Mouse (Mus musculus) cerebellum, postnatal 10 days (tissue): ENCODE measurements around the gene Ptov1.
A peak's percentile ranks its signal among the peaks of the same experiment; 100 is the strongest.
"Not testable (repeated sequence)": the region's sequence is repeated elsewhere in the genome, so short reads cannot be mapped to it uniquely, and the experiment has no call there.

ENCODE experiments used
- DNase-seq, 2 experiments: peaks; one replicate each; pipeline ENCODE4 v3.0.0; 2021; ENCODE audit warnings: mixed read lengths in 2 of 2

Gene Ptov1

DNA sequence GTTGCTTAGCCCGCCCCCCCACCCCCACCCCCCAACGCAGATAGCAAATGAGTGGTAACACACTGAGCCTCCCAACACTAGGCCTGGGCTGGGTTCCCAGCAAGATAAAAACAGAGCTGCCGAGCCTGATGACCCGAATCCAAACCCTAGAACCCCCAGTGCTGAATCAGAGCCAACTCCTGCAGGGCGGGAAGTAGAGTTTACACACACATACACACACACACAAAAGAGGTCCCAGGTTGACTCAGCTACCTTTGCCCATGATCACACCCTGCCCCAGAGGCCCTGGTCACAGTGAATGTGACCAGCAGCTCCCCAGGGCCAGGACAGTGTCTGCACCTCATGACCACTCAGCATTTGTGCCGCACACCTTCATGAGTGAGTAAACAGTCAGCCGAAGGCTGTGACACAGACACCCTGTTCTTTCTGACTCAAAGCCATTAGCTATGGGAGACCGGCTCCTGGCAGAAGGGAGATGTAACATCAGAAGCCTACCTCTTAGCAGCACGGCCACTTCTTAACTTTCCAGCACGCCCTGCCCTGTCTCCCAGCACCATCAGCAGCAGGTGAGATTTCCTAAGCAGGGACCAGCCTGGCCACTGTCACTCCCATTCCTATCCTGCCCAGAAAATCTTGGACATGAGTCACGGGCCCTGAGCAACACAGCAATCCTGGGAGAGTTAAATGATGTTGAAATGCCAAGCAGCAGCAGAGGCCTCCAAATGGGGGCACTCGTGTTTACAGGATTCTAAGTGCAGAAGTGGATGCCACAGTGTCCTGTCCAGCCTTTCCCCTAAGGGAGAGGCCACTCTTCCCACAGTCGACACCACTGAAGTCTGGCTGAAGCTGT, 18.9 kb upstream of the Ptov1 start:
- peak; percentile 65 to 69 for DNase-seq

DNA sequence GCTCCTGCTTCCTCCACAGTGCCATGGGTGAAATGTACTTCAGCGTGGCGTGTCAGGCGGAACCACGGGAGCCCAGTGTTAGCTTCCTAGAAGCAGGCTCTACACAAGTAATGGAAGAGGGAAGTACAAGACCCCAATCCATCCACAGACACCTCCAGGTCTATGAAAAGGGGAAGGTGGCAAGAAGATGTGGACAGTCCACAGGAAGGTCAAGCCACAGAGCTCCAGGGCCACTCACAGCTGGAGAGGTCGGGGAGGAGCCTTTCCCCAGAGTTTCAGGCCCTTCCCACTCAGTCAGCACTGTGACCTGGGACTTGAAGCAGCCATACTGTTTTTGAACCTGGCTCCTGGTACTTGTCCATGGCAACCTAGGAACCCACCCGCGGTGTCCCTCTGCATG, 17.4 kb upstream of the Ptov1 start:
- no peak for DNase-seq

DNA sequence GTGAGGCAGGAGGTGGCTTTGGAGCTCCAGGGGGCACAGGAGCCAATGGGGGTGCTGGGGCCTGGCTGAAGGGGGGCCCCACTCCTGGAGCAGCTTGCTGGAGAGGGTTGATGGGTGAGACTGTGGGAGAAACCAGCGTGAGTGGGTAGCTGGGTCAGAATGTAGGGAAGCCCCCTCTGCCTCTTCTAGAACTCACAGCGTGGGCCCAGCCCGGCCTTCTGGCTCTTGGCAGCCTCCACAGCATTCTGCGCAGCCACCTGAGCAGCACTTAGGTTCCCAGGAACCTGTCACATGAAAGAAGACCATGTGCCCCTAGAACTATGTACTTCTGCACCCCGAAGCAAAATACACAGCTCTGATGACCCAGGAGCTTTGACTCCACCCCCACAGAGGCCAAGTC, 15.0 kb upstream of the Ptov1 start:
- peak in 1 of 2 experiments; percentile 56 for DNase-seq

DNA sequence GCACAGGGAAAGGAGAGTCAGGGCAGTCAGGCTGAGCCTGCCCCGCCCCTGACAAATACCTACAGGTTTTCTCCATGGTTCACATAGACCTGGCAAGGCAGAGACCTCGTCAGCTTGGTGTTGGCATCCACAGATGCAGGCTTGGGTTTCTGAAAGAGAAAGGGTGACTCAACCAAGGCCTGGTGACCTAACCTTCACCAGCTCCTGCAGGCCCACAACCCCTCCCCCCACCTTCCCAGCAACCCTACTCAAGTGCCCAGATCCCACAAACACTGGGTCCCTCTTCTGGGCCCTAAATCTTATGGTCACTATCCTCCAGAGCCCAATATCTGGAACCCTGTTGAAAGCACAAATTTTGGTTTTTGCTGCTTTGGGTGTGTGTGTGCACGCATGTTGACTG, 13.4 kb upstream of the Ptov1 start:
- DNase-seq: peak in 1 of 2 experiments; percentile 14

DNA sequence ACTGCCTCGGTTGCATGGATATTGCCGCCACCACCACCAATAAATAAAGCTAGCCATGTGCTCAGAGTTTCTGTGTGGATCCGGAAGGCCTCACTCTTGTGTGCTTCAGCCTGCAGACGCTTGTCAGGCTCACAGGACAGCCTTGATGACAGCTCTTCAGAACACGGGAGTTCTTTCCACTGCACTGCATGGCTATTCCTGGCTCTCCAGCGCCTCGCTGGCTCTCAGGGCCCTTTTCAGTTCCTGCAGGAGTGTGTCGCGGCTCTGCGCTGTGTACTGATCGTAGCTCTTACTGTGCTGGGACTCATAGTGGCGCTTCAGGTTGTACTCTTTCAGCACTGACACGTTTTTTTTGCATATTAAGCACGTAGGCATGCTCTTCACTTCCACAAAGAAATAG, 8.2 kb upstream of the Ptov1 start:
- no peak for DNase-seq

DNA sequence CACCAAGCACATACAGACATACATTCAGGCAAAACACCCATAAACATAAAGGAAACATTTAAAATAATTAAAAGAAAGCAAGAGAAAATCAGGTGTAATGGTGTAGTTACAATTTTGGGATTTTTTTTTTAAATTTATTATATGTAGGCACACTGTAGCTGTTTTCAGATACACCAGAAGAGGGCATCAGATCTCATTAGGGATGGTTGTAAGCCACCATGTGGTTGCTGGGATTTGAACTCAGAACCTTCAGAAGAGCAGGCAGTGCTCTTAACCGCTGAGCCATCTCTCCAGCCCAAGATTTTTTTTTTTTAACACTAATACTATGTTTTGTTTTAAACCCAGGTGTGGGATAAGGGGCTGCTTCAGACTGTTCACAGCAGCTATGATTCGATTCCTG, 2.2 kb upstream of the Ptov1 start:
- not testable (repeated sequence) for DNase-seq

DNA sequence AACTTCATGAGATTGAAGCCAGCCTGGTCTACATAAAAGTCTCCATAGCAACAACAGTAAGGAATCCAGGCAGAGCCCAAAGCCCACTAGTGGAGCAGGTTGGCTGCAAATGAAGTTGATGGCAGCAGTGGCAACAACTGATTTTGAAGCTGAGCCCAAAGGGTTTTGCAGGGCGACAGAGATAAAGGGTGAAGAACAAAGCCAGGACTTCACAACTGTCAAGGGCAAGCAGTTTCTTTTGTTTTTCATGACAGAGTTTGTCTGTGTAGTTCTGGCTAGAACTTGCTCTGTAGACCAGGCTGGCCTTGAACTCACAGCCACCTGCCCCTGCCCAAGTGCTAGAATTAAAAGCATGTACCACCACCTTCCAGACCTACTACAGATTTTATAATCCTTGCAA, 1.6 kb upstream of the Ptov1 start:
- DNase-seq: no peak

DNA sequence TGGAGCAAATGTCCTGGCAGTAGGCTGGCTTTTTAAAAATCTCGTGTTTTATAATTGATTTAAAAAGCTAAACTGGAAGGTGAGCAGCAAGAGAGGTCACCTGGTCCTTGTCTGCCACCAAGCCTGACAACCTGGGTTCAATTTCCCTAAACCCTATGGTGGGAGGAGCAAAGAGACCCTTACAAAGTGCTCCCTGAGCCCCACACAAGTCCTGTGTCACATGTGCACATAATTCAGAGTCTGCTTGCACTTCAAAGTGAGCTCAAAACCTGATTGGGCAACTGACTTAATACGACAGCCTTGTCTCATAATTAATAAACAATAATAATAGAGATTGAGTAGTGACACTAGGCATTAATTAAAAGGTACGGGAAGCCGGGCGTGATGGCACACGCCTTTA, 1.0 kb upstream of the Ptov1 start:
- DNase-seq: no peak

DNA sequence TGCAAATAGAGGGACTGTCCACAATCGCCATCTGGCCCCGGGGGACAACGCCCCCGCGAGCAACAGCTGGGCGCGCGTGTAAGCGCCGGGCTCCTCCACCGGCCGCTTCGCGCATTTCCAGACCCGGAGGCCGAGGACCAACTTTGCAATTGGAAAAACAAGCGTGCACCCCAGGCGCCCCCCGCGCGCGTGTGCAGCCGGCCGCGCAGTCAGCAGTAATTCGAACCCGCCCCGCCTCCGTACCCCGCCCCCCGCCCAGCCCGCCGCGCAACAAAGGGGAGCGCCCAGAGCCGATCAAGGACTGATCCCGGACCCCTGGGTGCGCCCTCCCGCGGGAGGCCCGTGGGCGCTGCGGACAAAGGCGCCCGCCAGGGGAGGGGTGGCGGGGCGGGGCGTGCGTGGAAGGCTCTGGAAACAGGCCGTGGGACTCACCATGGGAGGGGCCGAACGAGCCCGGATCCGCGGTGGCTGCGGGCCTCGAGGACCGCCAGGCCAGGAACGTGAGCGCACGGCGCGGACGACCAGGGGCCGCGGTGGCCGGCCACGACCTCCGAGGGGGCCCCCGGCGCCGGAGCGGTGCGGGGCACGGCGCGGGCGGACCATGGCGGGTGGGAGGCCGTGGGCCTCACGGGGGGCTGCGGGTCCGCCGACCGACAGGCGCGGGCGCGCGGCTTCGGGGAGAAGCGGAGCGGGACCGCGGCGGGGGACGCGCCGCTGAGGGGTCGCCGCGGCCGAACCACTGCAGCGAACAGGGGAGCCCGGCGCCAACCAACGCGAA, 480 bp downstream of the Ptov1 start:
- peak; percentile 75 to 77 for DNase-seq

DNA sequence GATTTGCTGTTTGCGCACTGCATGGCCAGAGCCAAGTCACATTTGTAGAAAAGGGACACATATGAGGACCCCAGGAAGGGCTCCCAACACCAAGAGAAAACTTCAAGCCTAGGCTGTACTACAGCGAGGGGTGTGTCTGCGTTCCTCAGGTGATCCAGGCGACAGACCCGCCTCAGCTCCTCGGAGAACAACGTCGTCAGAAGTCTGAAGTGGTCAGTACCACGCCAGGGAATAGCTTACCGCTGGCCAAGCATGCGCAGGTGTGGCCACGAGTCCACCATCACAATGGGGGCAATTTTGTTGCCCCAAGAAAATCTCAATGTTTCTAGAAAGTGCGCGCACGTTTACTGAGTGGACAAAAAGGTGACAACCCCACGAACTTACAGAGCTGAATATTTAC, 1.1 kb downstream of the Ptov1 start:
- DNase-seq: peak; percentile 28 to 36

DNA sequence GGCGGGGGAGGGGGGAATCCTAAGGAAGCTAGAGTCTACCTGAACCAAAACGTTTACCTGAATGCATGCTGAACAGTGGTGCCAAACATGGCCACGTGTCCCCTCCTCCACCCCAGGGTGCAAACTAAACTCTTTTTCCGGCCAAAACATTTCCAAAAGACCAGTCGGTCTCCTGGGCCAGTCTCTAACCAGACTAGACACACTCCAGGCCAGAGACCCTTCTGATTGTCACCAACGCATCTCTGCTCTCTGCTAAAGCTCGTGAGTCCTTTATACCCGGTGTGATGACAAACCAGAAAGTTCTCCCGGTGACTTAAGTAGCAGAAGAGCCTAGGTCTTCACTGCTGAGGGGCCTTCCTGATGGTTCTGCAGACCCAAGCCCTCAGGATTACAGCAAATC, 1.8 kb downstream of the Ptov1 start:
- DNase-seq: peak in 1 of 2 experiments; percentile 24

DNA sequence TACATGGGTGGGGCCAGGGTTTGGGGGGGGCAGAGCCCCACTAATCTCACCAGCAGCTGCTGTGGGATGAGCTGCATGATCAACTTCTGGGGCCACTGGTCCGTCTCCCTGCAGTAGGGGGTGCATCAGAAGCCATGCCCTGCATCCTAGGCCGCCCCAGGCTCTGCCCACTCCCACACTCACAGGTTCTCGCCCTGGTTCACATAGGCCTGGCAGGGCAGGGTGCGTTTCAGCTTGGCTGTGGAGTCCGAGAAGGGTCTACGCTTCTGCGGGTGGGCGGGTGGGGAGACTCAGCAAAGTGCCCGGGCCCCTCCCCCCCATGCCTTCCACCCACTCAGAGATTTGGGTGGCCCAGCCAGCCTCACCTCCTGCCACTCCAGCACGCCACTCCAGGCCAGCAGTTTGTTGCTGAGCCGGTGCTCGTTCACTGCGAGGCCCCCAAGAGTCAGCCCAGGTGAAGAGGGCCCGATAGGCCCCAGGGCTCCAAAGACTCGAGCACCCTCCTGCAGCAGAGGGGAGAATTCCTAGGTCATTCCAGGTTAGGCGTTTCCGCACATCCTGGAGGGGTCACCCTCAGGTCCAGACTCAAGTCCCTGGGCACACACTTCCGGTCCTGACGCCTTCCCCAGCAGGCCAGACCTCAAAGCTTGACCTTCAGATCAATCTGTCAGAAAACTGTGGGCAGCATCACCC, 2.4 kb downstream of the Ptov1 start:
- DNase-seq: peak; percentile 32 to 35

DNA sequence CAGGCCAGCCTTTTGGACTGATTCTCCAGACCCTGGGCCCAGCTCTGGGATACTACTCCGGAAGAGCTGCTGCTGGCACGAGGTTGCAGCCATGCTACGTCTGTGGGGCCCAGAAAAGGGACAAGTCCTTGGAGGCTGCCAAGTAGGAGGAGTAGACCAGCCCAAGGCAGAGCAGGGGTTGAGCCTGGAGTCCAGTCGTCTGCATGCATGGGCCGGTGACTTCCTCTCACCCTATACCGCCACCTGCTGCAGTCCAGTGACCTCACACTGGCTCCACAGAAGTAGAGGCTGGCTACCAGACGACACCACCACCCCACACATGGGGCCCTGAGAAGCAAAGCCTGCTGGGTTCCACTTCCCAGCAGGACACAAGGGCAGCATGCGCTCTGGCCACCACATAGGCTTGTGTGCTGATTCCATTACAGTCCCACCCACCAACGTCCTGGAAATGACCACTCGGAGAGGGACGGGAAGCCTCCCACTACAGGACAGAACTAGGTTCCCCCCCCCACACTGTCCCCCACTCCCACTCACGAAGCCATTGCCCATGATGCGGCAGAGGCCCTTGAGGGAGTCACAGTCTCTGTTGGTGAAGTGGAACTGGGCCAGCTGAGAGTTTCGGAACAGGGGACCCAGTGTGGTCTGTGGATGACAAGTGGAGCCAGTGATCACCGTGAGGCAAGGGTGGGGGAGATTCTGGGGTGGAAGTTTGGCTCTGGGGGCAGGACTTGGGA, 3.1 kb downstream of the Ptov1 start:
- peak; percentile 51 for DNase-seq

DNA sequence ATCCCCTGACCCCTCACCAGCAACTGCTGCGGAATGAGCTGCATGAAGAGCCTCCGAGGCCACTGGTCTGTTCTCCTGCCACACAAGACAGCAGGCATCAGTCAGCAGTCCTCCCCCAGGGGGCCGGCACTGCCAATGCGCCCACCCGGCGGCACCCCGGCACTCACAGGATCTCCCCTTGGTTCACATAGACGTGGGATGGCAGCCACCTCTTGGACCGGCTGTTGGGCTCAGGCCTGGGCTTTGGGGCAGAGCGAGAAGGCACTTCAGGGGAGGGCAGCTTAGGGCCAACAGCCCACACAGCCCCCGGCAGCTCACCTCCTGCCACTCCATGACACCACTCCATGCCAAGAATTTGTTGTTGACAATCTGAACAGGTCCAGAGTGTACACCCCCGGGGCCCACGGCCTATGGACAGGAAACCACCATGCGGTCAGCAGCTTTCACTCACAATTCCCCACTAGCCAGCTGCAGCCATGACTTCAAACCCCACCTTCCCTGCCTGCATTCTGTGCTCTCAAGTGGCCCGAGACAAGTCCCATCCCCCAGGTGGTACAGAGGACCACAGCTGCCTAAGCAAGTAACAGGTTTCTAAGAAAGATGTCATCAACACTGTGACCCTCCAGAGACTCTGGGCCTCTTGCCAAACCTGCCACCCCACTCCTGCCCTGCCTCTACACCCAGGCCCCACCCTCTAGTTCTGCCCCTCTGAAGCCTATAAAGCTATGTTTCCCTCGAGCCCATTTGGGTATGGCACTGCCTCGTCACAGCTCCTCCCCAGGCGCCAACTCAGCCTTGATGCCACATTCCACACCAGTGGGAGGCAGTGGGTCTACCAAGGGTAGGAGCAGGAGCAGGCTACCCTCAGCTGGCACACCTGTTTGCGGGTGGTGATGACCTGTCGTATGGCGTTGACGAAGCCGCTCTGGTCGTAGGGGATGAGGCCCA, 4.7 kb downstream of the Ptov1 start:
- DNase-seq: peak; percentile 52 to 56

DNA sequence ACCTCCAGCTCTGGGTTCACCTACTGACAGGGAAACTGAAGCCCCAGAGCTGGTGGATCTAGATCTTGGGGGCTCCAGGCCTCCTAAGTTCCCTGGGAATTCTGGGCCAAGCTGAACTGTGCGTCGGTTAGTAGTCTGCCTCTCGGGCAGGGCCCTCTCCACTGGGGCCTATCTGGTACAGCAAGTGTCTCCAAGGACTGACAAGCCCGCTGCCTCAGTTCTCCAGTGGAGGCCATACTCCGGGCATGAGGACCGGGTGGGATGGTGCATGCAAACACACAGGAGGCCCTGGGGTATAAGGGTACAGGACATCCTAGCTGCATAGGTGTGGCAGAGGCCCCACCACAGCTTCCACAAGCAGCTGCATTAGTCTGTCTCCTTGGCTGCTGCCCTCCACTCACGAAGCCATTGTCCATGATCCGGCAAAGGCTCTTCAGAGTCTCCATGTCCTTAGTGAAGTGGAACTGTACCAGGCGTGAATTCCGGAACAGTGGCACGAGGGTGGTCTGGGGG, 5.5 kb downstream of the Ptov1 start:
- no peak for DNase-seq

DNA sequence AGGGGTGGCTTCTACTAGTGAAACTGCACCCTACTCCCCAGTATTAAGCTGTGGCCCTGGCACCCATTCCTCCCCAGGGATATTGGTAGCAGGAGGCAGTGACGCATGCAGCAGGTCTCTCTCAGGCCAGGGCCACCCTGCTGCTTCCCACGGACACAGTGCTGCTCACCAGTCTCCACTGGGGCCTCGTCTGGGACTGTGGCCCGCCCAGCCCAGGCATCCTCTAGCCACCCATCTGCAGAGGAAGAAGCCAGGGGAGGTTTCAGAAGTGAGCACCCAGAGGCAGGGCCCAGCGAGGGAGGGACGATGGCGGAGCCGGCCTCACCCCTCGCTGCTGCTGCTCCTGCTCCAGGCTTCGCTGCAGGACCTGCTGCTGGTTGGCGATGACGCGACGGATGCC, 6.4 kb downstream of the Ptov1 start:
- DNase-seq: peak in 1 of 2 experiments; percentile 27

DNA sequence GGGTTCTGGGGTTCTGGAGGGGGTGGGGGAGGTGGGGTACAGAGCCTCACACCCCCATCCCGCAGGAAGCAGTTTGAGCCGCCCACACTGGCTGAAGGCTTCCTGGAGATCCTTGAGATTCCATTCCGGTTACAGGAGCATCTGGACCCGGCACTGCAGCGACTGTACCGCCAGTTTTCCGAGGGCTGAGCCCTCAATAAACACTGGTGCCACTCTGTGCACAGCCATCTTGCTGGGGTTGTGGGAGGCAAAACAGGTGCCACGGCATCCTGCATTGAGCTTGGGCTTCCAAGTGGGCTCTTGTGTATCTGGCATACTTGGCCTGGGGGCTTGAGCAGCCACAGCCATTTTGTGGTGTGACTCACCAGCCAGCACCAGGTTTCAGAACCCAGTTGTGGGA, 7.2 kb downstream of the Ptov1 start:
- no peak for DNase-seq

DNA sequence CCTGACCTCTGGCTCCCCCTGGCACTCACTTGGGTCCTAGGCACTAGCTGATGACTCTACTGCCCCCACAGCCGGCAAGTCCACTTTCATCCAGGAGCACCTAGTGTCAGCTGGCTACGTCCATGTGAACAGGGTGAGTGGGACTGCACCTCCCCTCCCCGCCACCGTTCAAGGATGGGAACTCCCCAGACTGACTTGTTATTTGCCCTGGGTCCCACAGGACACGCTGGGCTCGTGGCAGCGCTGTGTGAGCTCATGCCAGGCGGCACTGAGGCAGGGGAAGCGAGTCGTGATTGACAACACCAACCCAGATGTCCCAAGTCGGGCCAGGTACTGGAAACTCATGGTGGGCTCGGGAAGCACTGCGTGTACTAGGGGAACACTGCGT, 8.2 kb downstream of the Ptov1 start:
- DNase-seq: peak in 1 of 2 experiments; percentile 32

DNA sequence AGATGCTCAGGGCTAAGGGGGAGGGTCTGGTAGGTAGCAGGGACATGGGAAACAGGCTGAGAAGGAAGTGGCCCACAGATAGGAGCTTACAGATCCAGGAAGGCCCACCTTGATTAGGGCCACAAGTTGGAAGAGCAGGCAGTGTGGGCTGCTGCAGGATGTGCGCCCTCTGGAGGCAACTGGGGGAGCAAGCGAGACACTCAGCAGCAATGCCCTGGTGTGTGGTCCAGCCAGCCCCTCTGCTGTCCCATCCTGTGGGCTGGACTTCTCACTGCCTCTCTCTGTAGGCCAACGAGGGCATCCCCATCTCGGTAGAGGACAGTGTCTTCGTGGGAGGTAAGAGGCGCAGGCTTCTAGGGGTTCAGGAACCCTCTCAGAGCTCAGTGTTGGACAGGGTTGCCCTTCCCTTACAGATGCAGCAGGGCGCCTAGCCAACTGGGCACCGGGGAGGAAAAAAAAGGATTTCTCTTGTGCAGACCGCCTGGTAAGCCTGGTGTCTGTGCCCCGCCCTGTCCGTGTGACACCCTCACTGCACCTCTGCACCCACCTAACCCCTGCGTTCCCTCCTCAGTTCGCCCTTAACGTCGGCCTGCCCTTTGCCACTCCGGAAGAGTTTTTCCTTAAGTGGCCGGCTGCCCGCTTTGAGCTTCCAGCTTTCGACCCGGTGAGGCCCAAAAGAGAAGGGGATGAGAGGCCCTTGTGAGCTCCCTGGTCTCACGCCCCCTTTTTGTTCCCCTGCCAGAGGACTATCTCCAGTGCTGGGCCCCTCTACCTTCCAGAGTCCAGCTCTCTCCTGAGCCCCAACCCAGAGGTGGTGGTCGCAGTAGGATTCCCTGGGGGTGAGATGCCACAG, 8.8 kb downstream of the Ptov1 start:
- DNase-seq: peak; percentile 88 to 90

DNA sequence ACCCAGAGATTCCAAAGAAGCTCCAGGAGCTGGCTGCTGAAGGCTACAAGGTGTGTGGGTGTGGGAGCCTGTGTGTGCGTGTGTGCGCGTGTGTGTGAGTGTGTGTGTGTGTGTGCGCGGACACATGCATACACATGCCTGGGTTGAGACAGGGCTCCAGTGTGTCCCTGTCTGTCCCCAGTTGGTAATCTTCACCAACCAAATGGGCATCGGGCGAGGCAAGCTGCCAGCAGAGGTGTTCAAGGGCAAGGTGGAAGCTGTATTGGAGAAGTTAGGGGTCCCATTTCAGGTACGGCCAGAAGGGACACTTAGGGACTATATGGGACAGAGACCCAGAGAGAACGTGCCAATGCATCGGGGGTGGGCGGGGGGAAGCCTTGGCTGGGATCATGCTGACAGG, 9.7 kb downstream of the Ptov1 start:
- peak in 1 of 2 experiments; percentile 39 for DNase-seq
